Mouse (Mus musculus) neural tube, embryonic 11.5 days (tissue): Measurements from ENCODE around the gene Rnf43. TPM values are rescaled to one million over a fixed set of nuclear protein-coding genes. Genes with fewer than 3 reads are reported as not detected.

ENCODE experiments used
- ATAC-seq: fragments of 200-750 bp; cut with Nextera tagmentation; 2 replicates; pipeline ENCODE4 v1.8.0; 2017; ENCODE audit warnings: moderate number of reproducible peaks, mild to moderate bottlenecking, moderate TSS enrichment, moderate library complexity; ENCODE audit not compliant: insufficient read depth, low FRiP score, low TSS enrichment
- DNase-seq: peaks from one replicate; pipeline ENCODE4 v3.0.0-alpha.2; 2015; ENCODE audit warnings: low spot score
- H3K27ac ChIP-seq: fragments of 300-500 bp; sonication (generic); 2 replicates; pipeline ENCODE4 v1.5.1; 2014; ENCODE audit warnings: low read depth, mild to moderate bottlenecking, low read length
- H3K27me3 ChIP-seq: fragments of 300-500 bp; sonication (generic); 2 replicates; pipeline ENCODE4 v1.6.1; 2014; ENCODE audit warnings: mild to moderate bottlenecking, low read length, mixed read lengths; ENCODE audit not compliant: control insufficient read depth, insufficient read depth
- H3K36me3 ChIP-seq: fragments of 300-500 bp; sonication (generic); 2 replicates; pipeline ENCODE4 v1.6.1; 2014; ENCODE audit warnings: mild to moderate bottlenecking, low read length, moderate library complexity, mixed read lengths; ENCODE audit not compliant: control insufficient read depth, insufficient read depth
- H3K4me1 ChIP-seq: fragments of 300-500 bp; sonication (generic); 2 replicates; pipeline ENCODE4 v1.6.1; 2014; ENCODE audit warnings: low read length, mixed read lengths; ENCODE audit not compliant: control insufficient read depth, insufficient read depth
- H3K4me2 ChIP-seq: fragments of 300-500 bp; sonication (generic); 2 replicates; pipeline ENCODE4 v1.6.1; 2014; ENCODE audit warnings: low read depth, mild to moderate bottlenecking, moderate library complexity
- H3K4me3 ChIP-seq: fragments of 300-500 bp; sonication (generic); 2 replicates; pipeline ENCODE4 v1.5.1; 2014; ENCODE audit warnings: low read depth, low read length
- H3K9ac ChIP-seq: fragments of 300-500 bp; sonication (generic); 2 replicates; pipeline ENCODE4 v1.6.1; 2014; ENCODE audit warnings: mild to moderate bottlenecking, low read length
- H3K9me3 ChIP-seq: fragments of 300-500 bp; sonication (generic); 2 replicates; pipeline ENCODE4 v1.6.1; 2016; ENCODE audit warnings: low read length; ENCODE audit not compliant: control insufficient read depth
- WGBS: fragments of 180-500 bp; shearing (Covaris S2); extraction: QIAGEN DNeasy Blood & Tissue Kit; methylation state at CpG from one replicate; pipeline ENCODE4 v1.1.7; 2014; 5-methylcytosine and 5-hydroxymethylcytosine counted together
- polyA plus RNA-seq: library from polyadenylated mRNA; unstranded; fragments of >200 nt; fragmentation: Nextera tagmentation; extraction: Ambion mirVana; gene quantifications from 2 replicates; pipeline ENCODE4 v1.2.1, GENCODE M21; 2014

The Rnf43 gene
- polyA plus RNA-seq, 1 experiment from 2014 or later = 1.2 TPM

DNA sequence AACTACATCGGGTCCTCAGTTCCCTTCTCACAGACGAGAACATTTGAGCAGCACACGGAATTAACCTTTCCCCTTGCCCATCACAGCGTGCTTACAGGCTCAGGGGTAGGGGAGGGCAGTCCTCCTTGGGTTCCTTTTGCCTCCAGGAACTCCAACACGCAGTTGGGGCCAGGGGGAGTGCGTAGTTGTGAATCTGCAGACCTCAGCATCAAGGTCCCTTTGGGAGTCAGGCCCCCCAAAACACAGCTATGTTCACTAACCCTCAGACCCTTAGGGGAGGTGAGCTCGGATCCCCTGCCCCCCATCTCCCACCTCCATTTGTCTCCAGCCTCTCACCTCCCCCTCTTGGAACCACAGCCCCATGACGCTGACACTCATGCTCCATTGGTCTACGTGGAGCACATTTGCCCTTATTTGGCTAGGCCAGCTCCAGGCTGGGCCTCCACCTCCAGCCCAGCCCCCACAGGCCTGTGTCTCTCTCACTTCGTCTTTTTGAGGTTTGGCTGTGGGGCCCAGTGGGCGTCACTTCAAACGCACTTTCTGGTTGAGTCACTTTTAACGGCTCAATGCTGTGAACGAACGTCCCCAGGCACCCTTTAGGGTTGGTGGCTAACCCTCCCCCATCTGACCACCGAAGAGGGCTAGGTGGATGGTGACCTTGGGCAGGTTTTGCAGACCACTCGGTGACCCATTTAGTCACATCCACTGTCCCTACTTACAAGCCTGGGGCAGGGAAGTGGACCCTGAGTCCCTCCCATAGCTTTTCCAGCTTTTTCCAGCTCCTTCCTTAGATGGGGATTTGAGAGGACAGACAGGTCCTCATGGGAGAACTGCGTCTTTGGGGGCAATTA lies 86.9 kb downstream of the Rnf43 start:
- no peak overlapping the region for H3K4me2 ChIP-seq
- ATAC-seq = no peak
- no peaks in the 10 kb centered on the region for H3K36me3 ChIP-seq
- H3K9me3 ChIP-seq = no peaks in the 10 kb centered on the region
- no peaks in the 10 kb centered on the region for H3K4me1 ChIP-seq
- H3K27me3 ChIP-seq = no peaks in the 10 kb centered on the region
- H3K9ac ChIP-seq = no peak overlapping the region
- WGBS = 52% methylated on average over 18 of the region's 18 CpGs
- H3K27ac ChIP-seq = 0 out of 2 replicates have a peak overlapping the region, but pooled peaks have one; percentile 34
- no peak overlapping the region for H3K4me3 ChIP-seq
- DNase-seq = no peak

DNA sequence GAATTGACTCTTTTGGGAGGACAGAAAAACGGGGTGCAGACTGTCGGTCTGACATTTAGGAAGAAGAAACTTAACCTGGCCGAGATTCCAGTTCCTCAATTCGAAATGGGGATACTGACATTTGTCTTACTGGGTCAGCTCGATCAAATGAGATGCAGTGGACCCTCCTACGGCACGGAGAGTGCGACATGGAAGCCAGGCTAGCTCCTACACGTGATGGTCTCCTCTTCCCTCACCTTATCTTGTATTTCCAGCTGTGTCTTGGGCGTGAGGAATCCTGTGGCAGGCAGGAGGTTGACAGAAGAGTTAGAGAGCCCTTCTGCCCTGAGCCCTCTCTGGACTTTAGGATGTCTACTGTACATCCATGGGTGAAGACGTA lies 87.5 kb downstream of the Rnf43 start:
- Histone ChIP-seq H3K27ac (no peak overlapping the region), H3K4me1 (no peaks in the 10 kb centered on the region), H3K4me3 (no peak overlapping the region), H3K27me3 (no peaks in the 10 kb centered on the region), H3K9ac (no peak overlapping the region), H3K36me3 (no peaks in the 10 kb centered on the region), H3K9me3 (no peaks in the 10 kb centered on the region), H3K4me2 (no peak overlapping the region)
- ATAC-seq (no peak), DNase-seq (no peak)
- 81% methylated on average over 11 of the region's 11 CpGs for WGBS

DNA sequence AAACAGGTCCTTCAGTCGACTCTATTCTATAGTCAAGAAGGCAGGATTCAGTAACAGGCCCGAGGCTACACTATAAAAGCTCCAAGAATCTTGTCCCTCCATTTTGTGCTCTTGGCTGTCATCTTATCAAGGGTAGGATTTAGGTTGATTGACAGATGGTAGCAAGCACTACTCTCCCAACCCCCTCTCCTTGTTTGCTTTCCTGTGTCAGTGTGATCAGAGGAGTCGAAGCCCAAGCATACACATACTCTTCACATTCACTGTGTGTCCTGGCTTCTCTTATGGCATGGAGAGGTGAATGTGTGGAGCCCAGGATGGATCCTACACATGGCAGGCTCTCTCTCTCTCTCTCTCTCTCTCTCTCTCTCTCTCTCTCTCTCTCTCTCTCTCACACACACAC lies 88.0 kb downstream of the Rnf43 start:
- Histone ChIP-seq H3K27ac (no peak overlapping the region), H3K36me3 (no peaks in the 10 kb centered on the region), H3K27me3 (no peaks in the 10 kb centered on the region), H3K9ac (no peak overlapping the region), H3K4me2 (no peak overlapping the region), H3K9me3 (no peaks in the 10 kb centered on the region), H3K4me1 (no peaks in the 10 kb centered on the region), H3K4me3 (no peak overlapping the region)
- WGBS = 80% methylated on average over 3 of the region's 3 CpGs
- ATAC-seq (no peak), DNase-seq (no peak)

DNA sequence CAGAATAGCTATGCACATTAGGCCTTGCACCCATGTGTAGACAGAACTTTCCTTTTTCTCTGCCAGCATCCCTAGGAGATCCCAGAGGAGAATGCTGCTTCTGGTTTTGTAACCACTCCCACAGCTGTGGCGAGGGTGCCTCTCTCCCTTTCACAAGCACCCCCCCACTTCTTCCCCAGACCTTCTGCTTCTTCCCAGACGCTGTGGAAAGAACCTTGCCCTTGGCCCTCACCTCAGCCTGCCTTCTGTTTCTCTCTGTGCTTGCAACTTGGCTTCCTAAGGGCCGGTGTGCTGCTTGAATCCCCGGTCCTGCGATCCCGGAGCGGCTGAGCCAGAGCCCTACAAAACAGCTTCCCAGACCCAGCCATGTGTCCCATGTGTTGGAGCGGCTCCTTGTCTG lies 88.5 kb downstream of the Rnf43 start:
- H3K27me3 ChIP-seq = no peaks in the 10 kb centered on the region
- H3K36me3 ChIP-seq = no peaks in the 10 kb centered on the region
- H3K9ac ChIP-seq = no peak overlapping the region
- DNase-seq (no peak), ATAC-seq (no peak)
- H3K4me1 ChIP-seq = no peaks in the 10 kb centered on the region
- no peak overlapping the region for H3K4me3 ChIP-seq
- WGBS = 83% methylated on average over 8 of the region's 8 CpGs
- H3K27ac ChIP-seq = no peak overlapping the region
- no peaks in the 10 kb centered on the region for H3K9me3 ChIP-seq
- H3K4me2 ChIP-seq = no peak overlapping the region

DNA sequence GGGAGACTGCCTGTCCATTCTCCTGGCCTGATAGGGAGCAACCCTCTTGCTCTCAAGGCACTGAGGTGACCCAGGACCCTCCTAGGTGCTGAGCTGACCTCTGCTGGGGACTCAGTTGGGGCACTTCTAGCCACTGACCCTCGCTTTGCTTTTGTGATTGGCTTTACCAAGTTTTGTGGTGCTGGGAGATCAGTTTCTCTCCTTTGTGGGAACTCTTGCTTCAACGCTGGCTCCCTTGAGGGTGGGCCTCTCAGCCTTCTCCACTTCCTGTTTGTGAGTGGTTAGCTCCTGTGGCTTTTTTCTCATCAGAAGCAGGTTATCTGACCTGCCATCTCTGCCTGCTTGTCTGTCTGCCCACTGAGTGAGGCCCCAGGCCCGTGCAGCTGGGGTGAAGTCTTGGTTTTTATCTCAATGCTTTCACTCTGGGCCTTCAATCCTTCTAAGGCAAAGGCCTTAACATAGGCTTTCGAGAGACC lies 89.0 kb downstream of the Rnf43 start:
- Histone ChIP-seq H3K27ac (no peak overlapping the region), H3K9me3 (no peaks in the 10 kb centered on the region), H3K4me1 (no peaks in the 10 kb centered on the region), H3K4me3 (no peak overlapping the region), H3K27me3 (no peaks in the 10 kb centered on the region), H3K4me2 (no peak overlapping the region), H3K36me3 (no peaks in the 10 kb centered on the region), H3K9ac (no peak overlapping the region)
- ATAC-seq (no peak), DNase-seq (no peak)
- 66% methylated on average over 4 of the region's 4 CpGs for WGBS

DNA sequence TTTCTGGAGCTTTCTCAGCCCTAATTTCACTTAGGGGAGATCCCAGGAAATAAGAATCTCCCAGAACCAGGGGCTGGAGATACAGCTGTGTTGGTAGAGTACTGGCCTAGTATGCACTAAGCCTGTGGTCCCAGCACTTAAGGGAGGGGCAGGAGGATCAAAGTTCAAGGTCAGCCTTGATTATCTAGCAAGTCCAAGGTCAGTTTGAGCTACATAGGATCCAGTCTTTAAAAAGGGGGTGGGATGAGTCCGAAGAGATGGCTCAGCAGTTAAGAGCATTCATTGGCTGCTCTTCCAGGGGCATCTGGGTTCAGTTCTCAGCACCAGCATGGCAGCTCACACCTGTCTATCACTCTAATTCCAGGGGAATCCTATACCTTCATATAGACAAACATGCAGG lies 89.8 kb downstream of the Rnf43 start:
- Histone ChIP-seq H3K9ac (no peak overlapping the region), H3K4me3 (no peak overlapping the region), H3K4me2 (no peak overlapping the region), H3K27me3 (no peaks in the 10 kb centered on the region), H3K27ac (no peak overlapping the region), H3K36me3 (no peaks in the 10 kb centered on the region), H3K9me3 (no peaks in the 10 kb centered on the region), H3K4me1 (no peaks in the 10 kb centered on the region)
- 80% methylated on average over 1 of the region's 1 CpGs for WGBS
- ATAC-seq = no peak
- DNase-seq = no peak

DNA sequence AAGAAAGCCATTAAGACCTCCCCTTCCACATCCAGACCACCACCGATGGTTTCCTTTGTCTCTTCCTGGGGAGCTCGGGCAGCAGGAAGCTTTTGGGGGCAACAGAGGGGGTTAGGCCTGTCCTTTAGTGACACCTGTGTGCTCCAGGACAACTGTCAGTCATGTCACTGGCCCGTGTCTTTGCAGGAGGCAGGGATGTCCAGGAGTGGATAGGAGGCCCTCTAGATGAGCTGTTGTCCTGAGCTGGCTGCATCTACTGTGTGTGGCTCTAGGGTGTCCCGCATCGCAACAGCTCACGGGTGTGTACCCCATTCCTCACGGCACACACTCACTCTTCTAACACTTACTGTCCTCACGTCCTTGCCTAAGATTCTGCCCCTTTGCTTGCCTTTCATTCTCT lies 90.7 kb downstream of the Rnf43 start:
- ATAC-seq (no peak), DNase-seq (no peak)
- Histone ChIP-seq H3K36me3 (no peaks in the 10 kb centered on the region), H3K9me3 (no peaks in the 10 kb centered on the region), H3K27me3 (no peaks in the 10 kb centered on the region), H3K4me2 (no peak overlapping the region), H3K27ac (no peak overlapping the region), H3K9ac (no peak overlapping the region; the same call in 1 of the 2 replicates), H3K4me3 (no peak overlapping the region), H3K4me1 (no peaks in the 10 kb centered on the region)
- 90% methylated on average over 8 of the region's 8 CpGs for WGBS

DNA sequence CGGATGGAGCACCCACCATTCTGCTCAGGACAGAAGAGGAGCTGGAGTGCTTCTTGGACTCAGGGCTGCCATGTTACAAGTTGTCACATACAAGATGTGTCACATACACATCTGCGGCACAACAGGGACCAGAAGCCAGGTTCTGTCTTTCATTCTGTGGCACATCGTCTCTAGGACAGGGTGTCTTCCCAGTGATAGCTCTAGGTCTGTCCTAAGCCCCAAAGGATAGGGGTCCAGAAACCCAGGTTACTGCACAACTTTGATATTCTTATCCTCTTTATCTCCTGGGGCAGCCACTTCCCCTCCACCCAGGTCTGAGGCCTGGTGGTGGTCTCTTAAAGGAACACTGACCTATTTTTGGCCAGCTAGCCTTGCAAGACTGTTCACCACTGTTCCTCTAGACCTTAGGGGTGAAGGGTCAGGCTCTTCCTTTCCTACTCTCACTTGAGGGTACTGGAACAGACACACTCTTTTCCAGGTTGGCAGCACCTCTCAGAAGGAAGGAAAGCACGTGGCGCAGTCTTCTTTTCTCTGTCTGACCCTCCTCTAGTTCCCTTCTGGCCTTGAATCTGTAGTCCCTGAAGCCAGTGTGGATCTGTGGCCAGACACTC lies 91.5 kb downstream of the Rnf43 start:
- Histone ChIP-seq H3K9me3 (no peaks in the 10 kb centered on the region), H3K4me3 (no peak overlapping the region), H3K27ac (no peak overlapping the region), H3K36me3 (no peaks in the 10 kb centered on the region), H3K4me1 (no peaks in the 10 kb centered on the region), H3K9ac (no peak overlapping the region), H3K4me2 (no peak overlapping the region), H3K27me3 (no peaks in the 10 kb centered on the region)
- WGBS = 86% methylated on average over 5 of the region's 5 CpGs
- DNase-seq (no peak), ATAC-seq (no peak)

DNA sequence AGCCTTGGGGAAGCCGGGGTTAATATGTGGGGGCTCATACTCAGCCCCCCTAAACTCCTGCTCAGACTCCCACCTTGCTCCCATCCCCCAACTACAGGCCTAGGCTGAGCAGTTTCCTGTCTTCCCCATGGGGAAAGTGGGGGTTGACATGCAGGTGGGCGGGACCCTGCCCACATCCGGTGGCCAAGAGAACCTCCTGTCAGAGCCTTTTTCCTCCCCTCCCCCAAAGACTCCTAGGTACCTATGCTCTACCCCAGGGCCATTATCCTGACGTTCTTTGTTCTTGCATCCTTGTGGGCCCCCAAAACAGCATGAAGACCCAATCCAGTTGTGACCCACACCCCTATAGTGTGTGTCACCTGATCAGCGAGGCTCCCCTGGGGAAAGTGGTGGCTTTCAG lies 92.1 kb downstream of the Rnf43 start:
- no peak overlapping the region for H3K4me2 ChIP-seq
- H3K9ac ChIP-seq = no peak overlapping the region
- no peak for ATAC-seq
- no peaks in the 10 kb centered on the region for H3K4me1 ChIP-seq
- H3K36me3 ChIP-seq = no peaks in the 10 kb centered on the region
- H3K27ac ChIP-seq = no peak overlapping the region
- WGBS = 81% methylated on average over 5 of the region's 5 CpGs
- H3K4me3 ChIP-seq = no peak overlapping the region
- H3K27me3 ChIP-seq = no peaks in the 10 kb centered on the region
- DNase-seq = no peak
- no peaks in the 10 kb centered on the region for H3K9me3 ChIP-seq
